Mouse (Mus musculus): ENCODE measurements around the gene Them7. TPM values are rescaled to one million over a fixed set of nuclear protein-coding genes. Genes with fewer than 3 reads are reported as not detected.
A peak's percentile ranks its signal among the peaks of the same experiment; 100 is the strongest.

Gene Them7
- polyA plus RNA-seq, 1 experiment, result not detected

DNA sequence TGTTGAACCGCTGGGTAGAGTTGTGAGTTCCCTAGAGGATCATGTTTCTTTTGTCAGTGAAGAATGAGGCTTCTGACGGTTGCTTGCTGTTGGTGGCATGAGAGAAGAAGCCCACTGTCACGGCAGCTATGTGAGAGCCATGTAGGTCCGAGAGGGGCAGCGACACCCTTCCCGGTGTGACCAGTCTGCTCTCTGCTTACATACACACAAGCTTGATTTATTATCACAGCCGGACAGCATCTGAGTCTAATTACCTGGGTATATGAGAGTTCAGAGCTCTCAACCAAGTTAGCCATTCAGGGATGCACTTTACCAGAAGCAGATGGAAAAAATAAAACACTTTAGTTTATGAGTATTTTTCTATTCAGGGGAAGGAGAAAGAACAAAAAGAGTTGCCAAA, 18.8 kb downstream of the Them7 start:
- Histone ChIP-seq H3K27ac (ENCODE audit: insufficient read depth, low read depth, low read length) (no peak overlapping the region), H3K4me3 (ENCODE audit: insufficient read depth, low read depth, low read length) (no peak overlapping the region), H3K4me1 (ENCODE audit: control insufficient read depth, insufficient read depth, low read length) (no peaks in the 10 kb centered on the region)
- no peak for TF ChIP-seq POLR2A (IDR thresholded peaks at IDR 0.05; ENCODE audit: insufficient read depth, low read depth, low read length)
- WGBS, result 78% methylated on average over 7 of the region's 7 CpGs

DNA sequence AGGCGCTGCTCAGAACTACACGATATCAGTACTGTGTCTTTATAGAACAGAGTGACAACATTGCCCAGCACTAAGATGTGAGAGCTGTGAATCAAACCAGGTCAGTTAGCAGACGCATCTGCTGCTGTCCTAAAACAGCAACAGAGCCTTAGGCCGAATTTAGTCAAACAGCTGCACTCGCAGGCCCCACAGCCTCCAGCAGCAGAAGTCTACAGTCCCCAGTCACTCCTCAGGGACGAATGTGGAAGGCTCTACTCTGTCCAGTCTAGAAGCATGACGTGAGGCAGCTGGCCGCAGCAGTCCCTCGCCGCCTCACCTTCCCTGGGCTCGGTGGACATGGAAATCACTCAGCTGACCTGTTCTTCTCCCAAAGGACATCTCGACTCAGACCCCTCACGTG, 20.6 kb downstream of the Them7 start:
- Histone ChIP-seq H3K4me1 (ENCODE audit: control insufficient read depth, insufficient read depth, low read length) (no peaks in the 10 kb centered on the region), H3K27ac (ENCODE audit: insufficient read depth, low read depth, low read length) (no peak overlapping the region), H3K4me3 (ENCODE audit: insufficient read depth, low read depth, low read length) (no peak overlapping the region)
- TF ChIP-seq CTCF (IDR thresholded peaks at IDR 0.05; ENCODE audit: insufficient read depth, low read depth, low read length), result no peak
- TF ChIP-seq POLR2A (IDR thresholded peaks at IDR 0.05; ENCODE audit: insufficient read depth, low read depth, low read length), result no peak
- WGBS, result 80% methylated on average over 13 of the region's 13 CpGs

DNA sequence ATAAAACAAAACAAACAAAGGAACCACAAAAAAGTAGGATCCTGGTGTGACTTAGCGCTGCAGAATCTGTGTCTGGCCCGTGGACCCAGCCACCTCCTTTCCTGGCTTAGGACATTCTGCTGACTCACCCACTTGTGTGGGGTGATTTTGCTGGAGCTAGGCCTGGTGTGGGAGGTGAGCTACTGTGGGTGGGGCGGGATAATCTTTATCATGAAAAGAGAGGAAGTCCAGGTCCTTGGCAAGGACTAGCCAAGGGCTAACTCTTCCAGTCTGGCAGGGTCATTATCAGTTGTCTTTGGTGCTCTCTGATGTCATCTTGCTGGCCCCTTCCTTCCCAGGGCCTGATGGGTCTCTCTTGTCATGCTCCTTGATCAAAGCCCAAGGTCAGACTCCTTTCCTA, 27.9 kb downstream of the Them7 start:
- Histone ChIP-seq H3K27ac (ENCODE audit: insufficient read depth, low read depth, low read length) (no peak overlapping the region), H3K4me3 (ENCODE audit: insufficient read depth, low read depth, low read length) (no peak overlapping the region), H3K4me1 (ENCODE audit: control insufficient read depth, insufficient read depth, low read length) (no peaks in the 10 kb centered on the region)
- 68% methylated on average over 3 of the region's 3 CpGs for WGBS
- TF ChIP-seq POLR2A (IDR thresholded peaks at IDR 0.05; ENCODE audit: insufficient read depth, low read depth, low read length), result no peak
- no peak for TF ChIP-seq CTCF (IDR thresholded peaks at IDR 0.05; ENCODE audit: insufficient read depth, low read depth, low read length)

GRCm38 (mm10) chr2:105252824-105253223, 28.7 kb downstream of the Them7 start:
- no peak overlapping the region for H3K4me3 ChIP-seq (ENCODE audit: insufficient read depth, low read depth, low read length)
- H3K4me1 ChIP-seq (ENCODE audit: control insufficient read depth, insufficient read depth, low read length), result no peaks in the 10 kb centered on the region
- 62% methylated on average over 7 of the region's 7 CpGs for WGBS
- H3K27ac ChIP-seq (ENCODE audit: insufficient read depth, low read depth, low read length), result no peak overlapping the region
- TF ChIP-seq POLR2A (IDR thresholded peaks at IDR 0.05; ENCODE audit: insufficient read depth, low read depth, low read length), result no peak

GRCm38 (mm10) chr2:105255457-105255856, 31.3 kb downstream of the Them7 start:
- Histone ChIP-seq H3K27ac (ENCODE audit: insufficient read depth, low read depth, low read length) (no peak overlapping the region), H3K4me1 (ENCODE audit: control insufficient read depth, insufficient read depth, low read length) (no peaks in the 10 kb centered on the region), H3K4me3 (ENCODE audit: insufficient read depth, low read depth, low read length) (no peak overlapping the region)
- WGBS, result 74% methylated on average over 4 of the region's 4 CpGs
- no peak for TF ChIP-seq POLR2A (IDR thresholded peaks at IDR 0.05; ENCODE audit: insufficient read depth, low read depth, low read length)
- TF ChIP-seq CTCF (IDR thresholded peaks at IDR 0.05; ENCODE audit: insufficient read depth, low read depth, low read length), result no peak

DNA sequence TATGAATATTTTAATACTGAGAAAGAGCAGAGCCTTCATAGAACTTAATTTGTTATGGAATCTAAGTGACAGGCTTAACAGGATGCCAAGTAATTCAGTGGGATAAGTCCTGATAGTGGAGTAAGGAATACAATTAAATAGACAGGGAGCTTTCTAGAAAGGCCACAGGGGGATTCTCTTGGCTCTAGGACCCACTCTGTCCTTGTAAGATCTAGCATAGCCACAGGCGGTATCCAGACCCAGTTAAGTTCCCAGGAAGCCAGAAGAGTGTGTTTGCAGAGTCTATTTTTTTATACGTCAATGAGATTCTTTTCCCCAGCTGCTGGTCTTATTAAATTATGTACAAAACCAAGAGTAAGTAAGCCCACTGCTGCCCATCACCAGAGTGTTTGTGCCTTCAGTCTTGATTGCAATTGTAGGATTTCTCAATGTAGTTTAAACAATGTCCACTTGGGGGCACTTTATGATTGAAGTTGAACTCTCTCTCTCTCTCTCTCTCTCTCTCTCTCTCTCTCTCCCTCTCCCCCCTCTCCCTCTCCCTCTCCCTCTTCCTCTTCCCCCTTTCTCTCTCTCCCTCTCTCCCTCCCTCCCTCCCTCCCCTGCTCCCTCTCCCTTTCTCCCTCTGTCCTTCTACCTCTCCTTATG, 32.4 kb downstream of the Them7 start:
- TF ChIP-seq CTCF (IDR thresholded peaks at IDR 0.05; ENCODE audit: insufficient read depth, low read depth, low read length) (no peak), POLR2A (IDR thresholded peaks at IDR 0.05; ENCODE audit: insufficient read depth, low read depth, low read length) (no peak)
- no peak overlapping the region for H3K4me3 ChIP-seq (ENCODE audit: insufficient read depth, low read depth, low read length)
- no peak overlapping the region for H3K27ac ChIP-seq (ENCODE audit: insufficient read depth, low read depth, low read length)
- H3K4me1 ChIP-seq (ENCODE audit: control insufficient read depth, insufficient read depth, low read length), result peaks cover 3% of the 10 kb centered on the region; the same call in 1 of the 2 replicates
- 65% methylated on average over 2 of the region's 2 CpGs for WGBS

DNA sequence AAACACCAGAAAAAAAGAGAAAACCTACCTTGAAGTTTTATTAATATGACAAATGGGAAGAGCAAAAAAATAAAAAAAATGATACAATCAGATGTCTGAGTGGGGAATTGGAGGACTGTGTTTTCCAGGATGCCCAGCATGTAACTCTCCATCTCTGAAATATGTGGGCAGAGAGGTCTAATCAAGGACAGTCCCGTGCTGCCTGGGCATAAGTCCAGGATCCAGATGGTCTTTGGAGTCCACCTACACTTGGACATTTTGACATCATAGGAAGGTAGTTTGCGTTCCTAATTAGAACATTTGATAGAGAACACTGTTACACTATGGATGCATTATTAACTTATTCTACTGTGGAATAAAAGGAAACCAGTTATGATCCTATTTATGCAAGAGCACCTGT, 33.3 kb downstream of the Them7 start:
- WGBS, result 57% methylated on average over 2 of the region's 2 CpGs
- H3K4me1 ChIP-seq (ENCODE audit: control insufficient read depth, insufficient read depth, low read length), result peaks cover 3% of the 10 kb centered on the region; the same call in 1 of the 2 replicates
- H3K4me3 ChIP-seq (ENCODE audit: insufficient read depth, low read depth, low read length), result no peak overlapping the region
- TF ChIP-seq POLR2A (IDR thresholded peaks at IDR 0.05; ENCODE audit: insufficient read depth, low read depth, low read length) (no peak), CTCF (IDR thresholded peaks at IDR 0.05; ENCODE audit: insufficient read depth, low read depth, low read length) (no peak)
- H3K27ac ChIP-seq (ENCODE audit: insufficient read depth, low read depth, low read length), result no peak overlapping the region

- H3K4me3 ChIP-seq (ENCODE audit: insufficient read depth, low read depth, low read length), result 0 out of 2 replicates have a peak overlapping the region, but pooled peaks have one; percentile 1
- H3K27ac ChIP-seq (ENCODE audit: insufficient read depth, low read depth, low read length), result no peak overlapping the region
- no peak for TF ChIP-seq CTCF (IDR thresholded peaks at IDR 0.05; ENCODE audit: insufficient read depth, low read depth, low read length)
- no peak for TF ChIP-seq POLR2A (IDR thresholded peaks at IDR 0.05; ENCODE audit: insufficient read depth, low read depth, low read length)
- peaks cover 3% of the 10 kb centered on the region; the same call in 1 of the 2 replicates for H3K4me1 ChIP-seq (ENCODE audit: control insufficient read depth, insufficient read depth, low read length)
- 44% methylated on average over 11 of the region's 11 CpGs for WGBS
These were observed 37.2 kb downstream of the Them7 start for GRCm38 (mm10) chr2:105261335-105261734.

DNA sequence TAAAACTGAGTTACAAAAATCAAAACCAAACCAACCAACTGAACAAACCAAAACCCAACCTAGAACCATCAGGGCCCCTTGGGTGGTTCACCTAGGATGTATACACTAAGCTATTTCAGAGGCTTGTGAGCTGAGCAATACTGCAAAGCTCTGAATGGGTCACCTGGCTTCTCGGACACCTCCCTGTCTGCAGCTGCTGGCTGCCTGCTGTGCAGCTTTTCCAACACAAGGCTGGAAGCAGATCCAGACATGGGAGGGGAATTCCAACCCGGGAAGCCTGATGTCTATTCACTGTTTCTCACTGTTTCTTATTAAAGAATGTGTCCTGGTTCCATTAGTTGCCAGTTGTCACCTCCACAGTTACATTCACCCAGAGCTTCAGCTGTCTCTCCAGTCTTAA, 39.1 kb downstream of the Them7 start:
- 38% methylated on average over 2 of the region's 2 CpGs for WGBS
- no peak overlapping the region for H3K27ac ChIP-seq (ENCODE audit: insufficient read depth, low read depth, low read length)
- TF ChIP-seq CTCF (IDR thresholded peaks at IDR 0.05; ENCODE audit: insufficient read depth, low read depth, low read length), result no peak
- no peak for TF ChIP-seq POLR2A (IDR thresholded peaks at IDR 0.05; ENCODE audit: insufficient read depth, low read depth, low read length)

More for the DNA sequence above, 39.1 kb downstream of the Them7 start:
- no peak overlapping the region for H3K4me3 ChIP-seq (ENCODE audit: insufficient read depth, low read depth, low read length)
- peaks cover 3% of the 10 kb centered on the region; the same call in 1 of the 2 replicates for H3K4me1 ChIP-seq (ENCODE audit: control insufficient read depth, insufficient read depth, low read length)

All from olfactory bulb, adult 2 months (tissue).